Mouse (Mus musculus) kidney, postnatal 4 days (tissue): ENCODE measurements around the gene Cd96.
"Not testable (repeated sequence)": the region's sequence is repeated elsewhere in the genome, so short reads cannot be mapped to it uniquely, and the experiment has no call there.

ENCODE experiments used
- DNase-seq, 2 experiments: peaks; one replicate each; pipeline ENCODE4 v3.0.0; 2021; ENCODE audit warnings: mixed read lengths in 2 of 2

Gene Cd96

DNA sequence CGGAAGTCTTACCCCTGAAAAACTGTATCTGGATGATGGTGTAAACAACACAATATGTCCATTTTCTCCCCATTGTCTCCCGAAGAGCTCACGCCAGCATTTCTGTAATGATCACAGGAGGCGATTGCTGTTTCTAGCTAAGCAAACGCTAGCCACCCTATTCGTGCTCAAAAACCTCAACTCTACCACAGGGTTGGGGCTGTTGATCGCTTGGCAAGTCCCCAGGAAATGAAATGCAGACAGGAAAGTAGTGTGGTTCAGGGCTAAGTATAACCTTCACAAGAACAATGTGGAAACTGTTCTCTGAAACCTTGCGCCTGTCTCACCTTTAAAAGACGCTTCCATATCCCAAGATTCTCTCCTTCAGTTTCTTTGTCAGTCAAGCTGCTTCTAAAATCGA, at the start of gene Cd96:
TSS of gene Cd96 (minus strand) at position 232 of the 400 bp plus-strand sequence.
- DNase-seq, result no peak

DNA sequence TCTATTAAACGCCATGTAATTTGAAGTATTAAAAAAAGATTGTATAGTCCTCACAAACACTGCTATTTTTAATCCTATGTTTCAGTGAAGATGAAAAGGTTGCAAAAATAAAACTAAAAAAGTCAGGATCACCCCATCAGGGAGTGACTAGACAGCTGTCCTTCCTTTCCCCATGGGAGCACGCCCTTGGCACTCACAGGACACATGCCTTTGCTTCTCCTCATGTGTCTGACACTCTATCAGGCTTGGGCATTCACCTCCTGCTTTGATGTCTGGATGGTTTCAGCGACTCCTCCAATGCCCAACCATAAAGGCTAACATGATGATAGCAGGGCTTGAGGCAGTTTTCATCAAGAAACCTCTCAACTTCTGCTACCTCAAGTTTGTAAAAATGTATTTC, 46.9 kb upstream of the Cd96 start:
- no peak for DNase-seq

DNA sequence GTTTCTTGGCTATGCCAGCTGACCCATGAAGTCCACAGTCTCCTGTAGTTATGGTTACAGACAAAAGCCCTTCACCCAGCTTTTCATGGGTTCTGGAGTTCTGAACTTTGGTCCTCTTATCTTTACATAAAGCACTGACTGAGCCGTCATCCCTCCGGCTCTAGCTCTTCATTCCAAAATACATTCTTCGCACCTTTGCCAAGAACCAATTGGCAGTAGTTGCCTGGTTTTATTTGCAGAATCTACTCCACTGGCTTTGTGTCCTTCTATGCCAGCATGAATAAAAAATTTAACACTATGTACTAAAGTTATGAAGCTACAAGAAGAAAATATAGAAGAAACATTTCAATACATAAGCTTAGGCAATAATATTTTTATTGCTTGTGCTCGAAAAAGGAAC, 45.3 kb upstream of the Cd96 start:
- DNase-seq, result no peak

DNA sequence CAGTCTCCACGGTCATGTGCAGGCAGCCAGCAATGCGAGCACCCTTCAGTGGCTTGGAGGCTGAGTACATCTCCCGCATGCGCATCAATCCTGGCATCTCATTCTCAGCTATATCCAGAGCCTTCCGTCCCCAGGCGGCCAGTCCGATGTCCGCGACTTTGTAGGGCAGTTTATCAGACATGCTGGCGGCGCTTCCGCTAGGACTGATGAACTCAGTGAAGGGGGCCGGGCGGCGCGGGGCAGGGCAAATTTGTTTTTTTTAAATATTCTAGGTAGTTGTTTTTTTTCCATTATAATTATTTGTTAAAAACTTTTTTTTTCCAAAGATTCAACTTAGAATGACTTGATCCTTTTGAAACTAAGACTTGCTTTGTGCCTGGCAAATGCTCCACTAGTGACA, 34.8 kb upstream of the Cd96 start, which contains the start of gene Gm4737:
TSS of gene Gm4737 (minus strand) at position 246 of the 400 bp plus-strand sequence.
- DNase-seq, result not testable (repeated sequence)

DNA sequence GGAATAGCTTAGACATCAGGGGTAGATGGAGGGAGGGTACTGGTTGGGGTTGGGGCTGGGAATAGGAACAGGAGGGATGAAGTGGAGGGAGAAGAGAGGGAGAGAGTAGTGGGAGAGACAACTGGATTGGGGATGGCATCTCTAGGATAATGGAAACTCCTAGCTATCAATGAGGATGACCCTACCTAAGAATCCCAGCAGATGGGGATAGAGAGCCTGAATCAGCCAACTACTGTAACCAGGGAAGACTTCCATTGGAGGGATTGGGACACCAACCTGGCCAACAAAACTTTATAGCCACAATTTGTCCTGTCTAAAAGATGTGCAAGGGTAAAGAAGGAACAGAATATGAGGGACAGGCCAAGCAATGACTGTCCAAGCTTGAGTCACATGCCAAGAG, 31.1 kb upstream of the Cd96 start:
- no peak for DNase-seq

DNA sequence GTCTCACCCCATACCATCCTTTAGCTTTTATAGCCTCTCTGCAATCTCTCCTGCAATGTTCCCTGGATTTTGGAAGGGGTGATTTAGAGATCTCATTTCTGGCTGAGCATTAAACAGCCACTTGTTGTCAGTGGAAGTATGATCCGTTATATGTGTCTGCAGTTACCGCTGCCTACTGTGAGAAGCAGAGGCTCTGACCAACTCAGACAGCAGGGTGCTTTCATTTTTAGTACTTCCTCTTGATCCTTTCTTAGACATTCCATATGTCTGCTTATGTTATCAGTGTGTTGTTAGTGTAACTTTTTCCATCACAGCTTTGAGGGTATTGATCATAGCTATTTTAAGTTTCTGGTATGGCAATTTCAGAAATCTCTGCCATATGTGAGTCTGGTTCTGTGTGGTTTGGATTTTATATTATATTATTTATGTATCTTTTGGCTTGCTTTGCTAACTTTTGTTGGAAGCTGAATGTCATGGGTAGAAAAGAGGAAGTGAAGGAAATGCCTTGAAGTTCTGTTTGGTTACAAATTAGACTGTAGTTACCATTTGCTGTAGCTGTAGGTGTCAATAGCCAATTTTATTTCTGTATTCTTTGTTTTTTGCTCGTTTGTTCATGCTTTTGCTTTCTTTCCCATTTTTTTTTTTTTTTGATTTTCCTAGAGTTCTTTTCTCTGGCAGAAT, 28.8 kb upstream of the Cd96 start:
- peak in 1 of 2 experiments; percentile 2 for DNase-seq

DNA sequence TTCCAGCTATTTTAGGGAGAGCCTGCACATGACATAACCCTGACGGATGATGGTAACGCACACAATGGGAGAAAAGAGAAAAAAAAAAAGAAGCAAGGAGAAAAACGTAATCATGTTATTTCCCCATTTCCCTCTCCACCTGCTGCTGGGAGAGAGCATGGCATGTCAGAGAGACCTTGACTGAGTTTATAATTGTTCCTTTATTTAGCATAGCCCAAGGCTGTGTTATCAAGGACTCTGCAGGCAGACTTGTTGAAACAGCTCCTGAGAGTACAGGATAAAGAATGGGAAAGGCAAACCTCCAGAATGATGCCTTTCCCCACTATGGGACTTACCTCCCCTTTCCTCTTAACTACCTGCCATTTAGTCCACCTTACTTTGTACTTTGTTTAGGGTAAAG, 26.9 kb upstream of the Cd96 start:
- DNase-seq, result no peak

DNA sequence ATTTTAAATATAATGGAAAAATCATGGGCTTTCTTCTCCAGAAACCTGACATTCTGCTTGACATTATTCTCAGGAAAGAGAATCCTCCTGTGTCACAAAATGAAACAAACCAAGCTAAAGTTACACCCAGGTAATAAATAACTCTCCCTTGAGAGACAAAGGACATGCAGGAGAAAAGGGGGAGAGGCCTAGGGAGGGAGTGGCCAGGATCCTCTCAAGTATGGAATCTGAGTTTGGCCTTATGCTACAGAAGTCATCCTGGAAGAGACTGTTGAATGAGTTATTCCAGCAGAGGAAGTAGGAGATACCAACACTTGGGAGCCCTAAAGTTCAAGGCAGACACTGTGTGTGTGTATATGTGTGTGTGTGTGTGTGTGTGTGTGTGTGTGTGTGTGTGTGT, 2.2 kb upstream of the Cd96 start:
- no peak for DNase-seq

DNA sequence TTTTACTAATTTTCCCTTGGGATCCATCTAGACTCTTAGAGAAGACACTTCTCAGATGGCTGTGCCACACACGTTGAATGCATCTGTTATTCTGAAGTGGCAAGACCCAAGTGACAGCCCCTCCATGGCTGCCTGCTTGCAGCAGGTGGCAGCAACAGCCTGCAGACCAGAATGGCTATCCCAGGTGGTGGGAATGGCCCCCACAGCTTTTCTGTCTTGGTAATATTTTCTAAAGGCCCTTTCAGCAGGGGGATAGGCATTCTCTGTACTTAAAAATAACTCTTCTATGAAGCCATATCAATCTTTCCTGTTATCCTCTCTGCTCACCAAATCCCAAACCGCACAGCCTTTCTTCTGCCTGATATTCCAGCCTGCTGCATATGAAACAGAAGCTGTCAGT, 1.4 kb upstream of the Cd96 start:
- DNase-seq, result peak; percentile 37 to 42

DNA sequence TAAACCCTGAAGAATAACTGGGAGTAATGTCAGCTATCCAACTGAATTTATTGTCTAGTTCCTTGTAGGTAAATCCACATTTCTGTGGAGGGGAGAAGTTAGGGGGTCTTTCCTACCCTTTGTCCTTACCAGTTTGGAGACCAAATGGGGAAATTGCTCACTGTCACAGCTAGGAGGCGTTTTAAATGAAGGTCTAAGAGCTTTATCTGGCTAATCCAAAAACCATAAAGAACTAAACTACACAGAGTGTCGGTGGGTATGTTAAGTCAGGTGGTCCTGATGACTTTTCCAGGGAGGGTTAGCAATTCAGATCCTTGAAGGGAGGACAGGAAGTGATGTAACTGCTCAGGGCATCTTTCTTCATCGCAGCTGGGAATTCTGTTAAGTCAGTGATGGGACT, 556 bp upstream of the Cd96 start:
- no peak for DNase-seq

DNA sequence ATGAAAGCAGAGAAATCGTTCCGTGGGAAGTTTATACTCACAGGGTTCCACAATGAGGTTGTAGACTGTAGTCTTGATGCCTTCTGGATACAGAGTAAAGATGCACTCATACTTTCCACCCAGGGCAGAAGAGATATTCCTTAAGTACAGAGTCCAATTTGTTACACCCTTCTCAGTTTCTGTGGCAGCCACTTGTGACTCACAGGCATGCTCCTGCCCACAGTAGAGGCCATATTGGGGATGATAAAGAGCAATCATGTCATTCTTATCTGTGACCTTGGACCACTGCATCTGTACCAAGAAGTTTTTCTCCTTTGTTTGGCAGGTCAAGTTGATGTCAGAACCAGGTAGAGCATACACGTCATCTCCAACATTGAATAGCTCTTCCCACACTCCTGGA, 2.4 kb downstream of the Cd96 start:
- DNase-seq, result no peak

DNA sequence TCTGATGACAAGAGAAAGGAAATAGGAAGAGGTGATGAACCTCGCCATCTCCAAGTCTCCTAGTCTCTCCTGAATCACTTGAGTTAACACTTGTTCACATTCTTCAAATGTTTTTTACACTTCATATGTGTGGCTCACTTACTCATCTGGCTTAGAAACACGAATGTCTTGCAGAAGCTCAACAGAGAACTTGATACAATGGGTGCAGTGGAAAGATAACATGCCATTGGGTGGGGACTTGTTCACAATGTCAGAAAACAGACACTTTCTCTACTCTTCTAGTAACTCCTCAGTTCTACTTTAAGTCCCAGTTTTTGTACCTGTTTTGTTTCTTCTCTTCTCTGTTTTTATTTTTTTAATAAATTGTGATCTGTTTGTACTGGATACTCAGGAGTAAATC, 5.3 kb downstream of the Cd96 start:
- DNase-seq, result no peak

DNA sequence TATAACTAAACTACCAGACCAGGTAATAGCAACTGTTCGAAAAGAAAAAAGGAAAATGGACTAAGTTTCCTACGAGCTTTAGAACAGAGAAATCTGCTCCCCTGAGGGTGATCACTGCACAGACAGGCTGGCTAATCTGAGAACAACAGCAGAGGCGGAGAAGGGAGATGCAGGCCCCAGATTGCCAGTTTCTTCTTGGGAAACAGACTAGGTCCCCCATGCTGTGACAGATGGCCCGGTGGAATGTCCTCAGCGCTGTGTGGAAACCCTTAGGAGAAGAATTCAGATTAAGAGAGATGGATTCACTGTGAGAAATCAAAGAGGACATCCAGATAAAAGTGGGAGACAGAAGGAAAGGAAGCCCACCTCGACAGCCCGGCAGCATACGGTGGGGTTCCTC, 10.5 kb downstream of the Cd96 start:
- no peak for DNase-seq

DNA sequence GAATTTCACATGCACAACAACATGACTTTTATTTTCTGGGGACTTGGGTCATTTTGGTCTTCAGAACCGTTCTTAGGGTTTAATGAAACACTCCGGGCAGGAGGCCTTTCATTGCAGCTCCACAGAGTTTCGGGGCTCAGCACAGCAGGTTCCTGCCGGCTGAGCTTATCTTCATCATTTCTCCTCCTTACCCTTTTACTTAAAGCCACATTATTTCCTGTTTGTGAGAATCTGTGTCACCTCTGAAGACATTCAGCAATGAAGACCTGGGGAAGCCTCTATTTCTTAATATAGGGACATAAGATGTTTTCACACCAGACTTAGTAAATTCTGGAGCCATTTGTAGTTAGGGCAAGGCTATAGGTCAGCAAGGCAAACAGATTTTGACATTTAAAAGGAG, 12.6 kb downstream of the Cd96 start:
- DNase-seq, result no peak

DNA sequence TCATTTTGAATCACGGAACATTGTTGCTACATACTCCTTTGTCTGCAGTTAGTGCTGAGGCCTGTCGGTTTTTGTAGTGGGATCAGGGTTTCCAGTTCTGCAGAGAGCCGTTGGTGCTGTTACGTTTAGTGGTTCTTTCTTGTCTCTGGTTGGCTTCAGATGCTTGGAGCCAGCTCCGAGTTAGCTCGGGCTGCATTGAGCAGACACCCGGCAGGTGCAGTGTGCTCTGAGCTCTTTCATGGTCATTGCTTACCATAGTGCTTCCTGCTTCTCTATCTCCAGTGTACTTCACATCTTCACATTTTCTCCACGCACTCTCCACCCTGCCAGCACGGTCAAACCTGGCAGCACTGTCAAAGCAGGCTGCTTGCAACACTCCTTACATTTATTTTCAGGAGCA, 15.6 kb downstream of the Cd96 start:
- DNase-seq, result no peak

DNA sequence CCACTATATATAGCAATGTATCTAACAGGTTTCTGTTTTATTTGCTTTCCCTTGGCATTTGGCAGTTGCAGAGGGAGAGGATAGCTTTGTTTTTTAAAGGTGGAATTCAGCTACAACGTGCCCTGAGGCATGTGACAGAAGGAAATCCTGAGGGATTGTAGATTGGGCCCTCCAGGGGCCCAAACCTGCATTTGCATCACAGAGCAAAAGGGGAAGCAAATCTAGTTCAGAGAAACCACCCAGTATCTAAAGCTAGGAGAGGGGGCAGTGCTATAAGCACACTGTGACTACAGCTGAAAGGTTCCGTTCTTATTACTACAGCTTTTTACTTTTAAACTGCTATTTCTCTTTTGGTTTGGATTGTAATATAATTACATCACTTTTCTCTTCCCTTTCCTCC, 18.3 kb downstream of the Cd96 start:
- no peak for DNase-seq

DNA sequence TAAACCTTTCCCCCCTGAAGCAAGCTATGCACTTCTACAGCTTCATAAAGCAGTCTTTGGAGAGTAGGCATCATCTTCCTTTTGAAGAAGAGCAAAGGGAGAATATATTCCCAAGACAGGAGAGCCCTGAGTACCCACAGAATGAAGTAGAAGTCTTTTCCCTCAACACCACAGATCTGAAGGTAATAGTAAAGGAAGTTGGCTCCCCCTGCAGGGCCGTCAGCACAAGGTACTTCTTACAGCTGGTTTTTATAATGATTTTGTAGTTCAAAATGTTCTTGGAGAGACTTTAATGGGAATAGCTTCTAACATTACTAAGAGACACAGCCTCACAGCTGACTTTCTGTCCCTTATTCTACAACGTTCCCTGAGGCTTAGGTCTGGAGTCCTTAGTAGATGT, 19.8 kb downstream of the Cd96 start:
- peak; percentile 39 to 47 for DNase-seq

DNA sequence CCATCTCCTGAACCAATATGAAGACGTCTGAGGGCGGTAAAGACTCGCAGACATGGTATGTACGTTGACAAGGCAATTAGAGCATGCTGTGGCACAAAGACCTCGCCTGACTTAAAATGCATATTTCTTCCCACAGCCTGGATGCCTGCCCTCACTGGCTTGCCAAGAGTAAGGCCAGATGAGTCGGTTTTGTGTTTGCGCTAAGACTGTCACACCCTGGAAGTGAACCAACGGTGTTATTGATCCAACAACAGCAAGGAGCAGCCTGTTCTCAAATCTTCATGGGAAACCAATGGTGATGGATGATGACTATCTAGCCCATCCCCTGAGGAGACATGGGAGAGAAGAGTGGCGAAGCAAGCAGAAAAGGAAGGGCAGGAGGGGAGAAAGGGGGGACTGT, 22.6 kb downstream of the Cd96 start:
- no peak for DNase-seq

DNA sequence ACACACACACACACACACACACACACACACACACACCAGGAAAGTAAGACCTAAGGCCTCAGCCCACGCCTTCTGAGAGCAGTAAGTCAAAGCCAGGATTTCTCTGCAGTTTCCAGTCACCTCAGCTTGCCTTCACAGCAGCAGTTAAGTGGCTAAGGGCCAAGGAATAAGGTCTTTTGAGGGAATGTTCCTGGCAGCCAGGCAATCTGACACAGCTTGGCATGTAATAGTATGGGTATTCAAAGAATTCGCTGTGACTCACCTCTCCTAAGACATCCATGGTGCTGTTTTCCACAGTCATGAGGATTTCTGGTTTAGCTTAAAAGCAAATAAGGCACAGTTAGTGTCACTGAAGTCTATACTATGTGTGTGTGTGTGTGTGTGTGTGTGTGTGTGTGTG, 25.6 kb downstream of the Cd96 start:
- peak; percentile 6 to 9 for DNase-seq

DNA sequence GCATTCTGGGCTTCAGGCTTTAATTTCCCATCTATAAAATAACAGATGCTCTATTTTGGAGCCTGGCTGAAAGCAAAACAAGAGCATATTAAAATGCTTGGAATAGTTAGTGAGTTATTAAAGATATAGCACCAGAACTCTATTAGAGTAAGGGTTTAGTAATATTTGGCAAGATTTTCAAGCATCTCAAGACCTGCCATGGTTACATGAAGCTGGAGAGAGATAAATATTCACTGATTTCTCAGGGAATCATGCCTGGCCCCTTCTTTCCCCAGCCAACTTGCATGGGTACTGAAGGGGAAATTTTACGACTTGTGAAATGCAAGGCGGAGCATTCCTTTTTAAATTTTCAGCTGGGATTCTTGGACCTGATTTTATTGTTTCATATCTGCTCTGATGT, 27.1 kb downstream of the Cd96 start:
- DNase-seq, result no peak

DNA sequence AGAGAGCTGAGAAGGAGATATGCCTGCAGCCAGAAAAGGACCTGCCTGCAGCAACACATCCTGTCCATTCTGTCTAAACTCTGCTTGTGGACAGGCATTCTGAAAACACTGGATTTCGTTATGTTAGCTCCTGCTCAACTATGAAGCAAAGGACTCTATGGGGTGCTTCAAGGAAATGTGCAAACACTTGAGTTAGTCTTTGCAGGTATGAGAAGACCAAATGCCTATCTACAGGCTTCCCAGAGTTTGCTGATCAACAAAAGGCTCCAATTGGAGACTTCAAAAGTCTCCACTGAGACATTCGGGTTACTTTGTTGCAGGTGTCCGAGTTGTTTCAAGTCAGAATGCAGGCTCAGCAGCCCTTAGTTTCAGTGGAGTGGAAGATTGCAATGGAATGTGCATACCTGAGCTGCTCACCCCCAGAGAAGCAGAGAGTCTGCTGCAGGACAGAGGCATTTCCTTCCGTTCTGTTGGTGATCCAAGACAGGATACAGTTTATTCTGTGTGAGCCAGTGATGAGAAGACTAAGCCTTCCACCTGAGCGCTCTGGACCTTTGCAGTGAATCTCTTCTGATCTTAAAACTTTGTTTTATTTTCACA, 33.1 kb downstream of the Cd96 start:
- DNase-seq, result no peak

DNA sequence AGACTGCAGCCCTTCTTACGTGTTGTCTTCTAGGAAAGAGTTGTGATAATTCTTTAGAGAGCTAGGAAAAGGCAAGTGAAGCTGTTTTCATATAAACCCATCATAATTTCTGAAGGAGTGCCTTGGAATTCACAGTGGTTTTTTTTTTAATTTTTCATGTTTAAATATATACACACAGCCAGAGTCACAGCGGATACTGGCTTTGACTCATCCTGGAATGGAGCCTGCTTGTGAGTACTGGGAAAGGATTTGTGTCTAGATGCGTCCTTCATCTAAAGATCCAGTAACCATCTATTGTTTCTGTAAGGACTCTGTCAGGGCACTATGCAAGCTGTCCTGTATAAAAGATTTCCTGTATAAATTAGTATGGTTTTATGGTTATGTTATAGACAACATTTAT, 52.1 kb downstream of the Cd96 start:
- no peak for DNase-seq

DNA sequence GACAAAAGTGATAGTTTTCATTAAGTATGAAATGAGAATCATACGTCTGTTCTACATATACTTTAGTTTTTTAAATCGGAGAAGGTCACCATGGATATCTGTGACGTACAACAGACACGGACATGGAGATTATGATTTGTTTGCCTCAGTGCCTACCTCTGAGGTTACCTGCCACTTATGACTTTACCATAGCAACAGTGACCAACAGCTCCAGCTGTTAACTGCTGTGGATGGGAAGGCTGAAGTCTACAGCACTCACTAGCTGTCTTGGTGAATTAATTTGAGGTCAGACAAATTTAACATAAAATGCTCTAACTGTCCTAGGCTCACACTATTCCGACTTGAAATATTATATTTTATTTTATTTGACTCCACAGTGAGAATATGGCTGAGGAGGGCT, 56.8 kb downstream of the Cd96 start:
- DNase-seq, result no peak

DNA sequence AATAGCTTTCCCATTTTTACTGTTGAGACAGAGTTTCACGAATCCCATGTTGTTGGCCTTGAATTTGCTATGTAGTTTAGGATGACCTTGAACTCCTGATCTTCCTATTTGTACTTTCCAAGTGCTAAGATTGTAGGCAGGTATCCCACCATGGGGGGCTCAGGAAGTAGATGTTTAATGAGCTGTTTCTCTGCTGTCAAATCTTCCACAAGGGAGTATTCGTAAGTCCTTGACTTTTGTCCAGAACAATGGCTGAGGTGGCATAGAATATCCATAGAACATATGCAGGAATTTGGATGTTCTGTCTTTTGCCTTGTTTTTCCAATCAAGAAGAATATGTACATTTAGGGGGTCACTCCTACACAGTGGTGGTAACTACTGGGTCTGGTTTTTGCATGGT, 73.1 kb downstream of the Cd96 start:
- no peak for DNase-seq

DNA sequence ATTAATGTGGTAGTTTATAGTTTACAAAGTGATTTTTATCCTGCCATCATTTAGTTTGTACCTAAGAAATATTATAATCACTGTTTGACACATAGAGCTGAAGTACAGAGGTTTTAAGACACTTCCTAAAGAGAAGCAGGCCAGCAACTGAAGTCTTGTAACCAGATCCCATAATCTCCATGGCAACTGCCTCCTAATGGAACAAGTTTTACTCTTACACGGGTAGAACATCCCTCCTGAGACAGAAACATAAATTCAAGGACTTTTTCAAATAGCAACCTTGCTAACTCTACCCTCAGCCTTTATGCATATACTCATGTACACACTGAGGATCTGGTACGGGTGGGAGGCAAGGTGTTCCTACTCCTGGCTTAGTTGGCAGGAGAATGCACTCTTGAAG, 83.8 kb downstream of the Cd96 start:
- DNase-seq, result no peak
